Mouse (Mus musculus): Measurements from ENCODE around the gene Alkbh2. TPM values are rescaled to one million over a fixed set of nuclear protein-coding genes. Genes with fewer than 3 reads are reported as not detected.

Alkbh2 gene
- 8.2 TPM in 2 replicates for polyA plus RNA-seq (2014; fragmentation: Nextera tagmentation; extraction: Ambion mirVana)

DNA sequence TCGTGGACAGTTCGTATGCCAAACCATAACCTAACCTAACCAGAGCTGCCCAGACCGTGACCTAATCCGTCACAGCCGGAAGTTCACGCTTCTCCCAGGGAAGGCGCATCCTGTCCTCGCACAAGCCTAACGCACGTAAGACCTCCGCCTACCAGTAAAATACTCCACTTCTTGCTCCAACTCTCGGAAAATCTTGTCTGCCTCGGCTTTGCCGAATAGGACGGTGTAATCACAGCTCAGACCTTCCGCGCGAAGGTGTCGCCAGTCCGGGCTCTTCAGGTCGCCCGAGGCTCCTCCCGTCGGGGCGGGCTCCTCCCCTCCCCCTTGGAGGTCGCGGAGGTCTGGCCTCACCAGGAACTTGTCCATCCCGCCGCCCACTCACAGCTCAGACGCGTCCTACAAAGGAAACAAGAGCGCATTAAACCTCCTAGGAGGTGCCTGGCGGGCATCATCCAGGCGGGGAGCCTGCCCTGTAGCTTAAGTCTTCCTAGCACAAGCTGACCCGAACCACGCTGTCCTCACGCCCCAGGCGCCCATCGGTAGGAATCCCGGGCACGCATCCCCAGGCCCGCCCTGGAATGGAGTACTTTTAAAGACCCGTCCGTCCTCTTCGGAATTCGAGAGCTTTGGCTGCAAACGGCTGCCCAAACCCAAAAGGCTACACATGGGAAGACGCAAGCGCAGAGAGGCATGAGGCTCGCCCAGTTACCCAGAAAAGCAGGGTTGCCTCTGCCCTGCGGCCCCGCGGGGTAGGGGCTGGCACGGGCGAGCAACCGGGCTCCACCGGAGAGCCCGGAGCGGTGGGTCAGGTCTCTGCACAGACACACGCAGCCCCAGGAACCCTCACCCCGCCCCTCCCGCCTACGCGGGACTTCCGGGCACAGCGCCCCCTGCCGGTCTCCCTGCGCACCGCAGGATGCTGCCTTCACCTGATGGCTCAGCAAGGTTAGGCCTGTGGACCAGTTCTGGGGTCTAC, at the start of gene Alkbh2:
TSS of gene Alkbh2 (minus strand) at position 845 of the 976 bp plus-strand sequence.
- H3K4me1 ChIP-seq (ENCODE audit: control insufficient read depth, insufficient read depth, low read length): peaks cover 6% of the 10 kb centered on the region; the same call in 1 of the 2 replicates
- peak within 1 kb of the TSS; percentile 65 for H3K9ac ChIP-seq (replicated peaks; ENCODE audit: low read depth, low read length)
- peak within 1 kb of the TSS; percentile 74 for H3K27ac ChIP-seq (ENCODE audit: low read depth, low read length)
- H3K9me3 ChIP-seq (ENCODE audit: control insufficient read depth, low read length): no peaks in the 10 kb centered on the region
- H3K4me3 ChIP-seq (ENCODE audit: low read depth, low read length): peak within 1 kb of the TSS; percentile 63
- no peaks in the 10 kb centered on the region for H3K27me3 ChIP-seq (ENCODE audit: control insufficient read depth, insufficient read depth, low read length)
- peak within 1 kb of the TSS; percentile 95 for H3K4me2 ChIP-seq (ENCODE audit: low read depth, low read length)
- ATAC-seq (ENCODE audit: low read depth): peak; percentile 29; the same call in 1 of the 2 replicates
- under 1% methylated on average over 69 of the region's 69 CpGs for whole genome bisulfite sequencing
- peaks cover 12% of the 10 kb centered on the region for H3K36me3 ChIP-seq (ENCODE audit: control insufficient read depth, insufficient read depth, low read length)

- no peak overlapping the region for H3K9ac ChIP-seq (replicated peaks; ENCODE audit: low read depth, low read length)
- H3K9me3 ChIP-seq (ENCODE audit: control insufficient read depth, low read length): no peaks in the 10 kb centered on the region
- H3K36me3 ChIP-seq (ENCODE audit: control insufficient read depth, insufficient read depth, low read length): no peaks in the 10 kb centered on the region
- 39% methylated on average over 8 of the region's 8 CpGs for WGBS
- no peak for ATAC-seq (ENCODE audit: low read depth)
- H3K4me1 ChIP-seq (ENCODE audit: control insufficient read depth, insufficient read depth, low read length): peaks cover 6% of the 10 kb centered on the region; the same call in 1 of the 2 replicates
- H3K27me3 ChIP-seq (ENCODE audit: control insufficient read depth, insufficient read depth, low read length): no peaks in the 10 kb centered on the region; the same call in 1 of the 2 replicates
- no peak overlapping the region for H3K27ac ChIP-seq (ENCODE audit: low read depth, low read length)
- H3K4me3 ChIP-seq (ENCODE audit: low read depth, low read length): no peak overlapping the region
- H3K4me2 ChIP-seq (ENCODE audit: low read depth, low read length): no peak overlapping the region; the same call in 1 of the 2 replicates
Observed at GRCm38 (mm10) chr5:114176548-114177400, 48.8 kb upstream of the Alkbh2 start.

DNA sequence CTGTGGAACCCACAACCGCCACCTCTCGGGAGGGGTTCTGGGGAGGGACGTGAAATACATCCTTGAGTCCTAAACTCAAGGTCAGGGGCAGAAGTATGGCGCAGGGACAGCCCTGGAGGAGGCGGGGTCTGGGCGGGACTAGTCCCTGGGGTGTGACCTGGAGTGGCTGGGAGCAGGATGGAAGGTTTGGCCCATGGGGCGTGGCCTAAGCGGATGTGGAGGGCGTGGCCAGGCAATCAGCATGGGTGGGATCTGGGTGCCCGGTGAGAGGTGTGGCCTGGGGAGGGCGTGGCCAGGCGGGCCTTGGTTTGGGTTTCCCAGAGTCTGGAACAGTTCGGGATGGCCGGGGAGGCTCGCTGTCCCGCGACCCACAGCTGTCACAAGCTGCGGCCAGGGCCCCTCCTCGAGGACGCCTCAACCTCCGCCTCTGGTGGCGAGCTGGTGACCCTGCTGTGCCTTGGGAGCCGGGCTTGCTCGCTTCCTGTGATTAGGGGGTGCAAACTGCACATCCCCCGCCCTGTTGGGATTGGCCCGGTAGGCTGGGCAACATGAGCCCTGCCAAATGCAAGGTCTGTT, 47.7 kb upstream of the Alkbh2 start:
- under 1% methylated on average over 26 of the region's 26 CpGs for WGBS
- Histone ChIP-seq H3K27ac (ENCODE audit: low read depth, low read length) (no peak overlapping the region), H3K36me3 (ENCODE audit: control insufficient read depth, insufficient read depth, low read length) (no peaks in the 10 kb centered on the region), H3K4me3 (ENCODE audit: low read depth, low read length) (peak overlapping the region; percentile 28), H3K4me2 (ENCODE audit: low read depth, low read length) (peak overlapping the region; percentile 47), H3K9ac (replicated peaks; ENCODE audit: low read depth, low read length) (0 out of 2 replicates have a peak overlapping the region, but pooled peaks have one; percentile 1), H3K9me3 (ENCODE audit: control insufficient read depth, low read length) (no peaks in the 10 kb centered on the region), H3K27me3 (ENCODE audit: control insufficient read depth, insufficient read depth, low read length) (no peaks in the 10 kb centered on the region; the same call in 1 of the 2 replicates), H3K4me1 (ENCODE audit: control insufficient read depth, insufficient read depth, low read length) (peaks cover 6% of the 10 kb centered on the region; the same call in 1 of the 2 replicates)
- ATAC-seq (ENCODE audit: low read depth): peak; percentile 77

DNA sequence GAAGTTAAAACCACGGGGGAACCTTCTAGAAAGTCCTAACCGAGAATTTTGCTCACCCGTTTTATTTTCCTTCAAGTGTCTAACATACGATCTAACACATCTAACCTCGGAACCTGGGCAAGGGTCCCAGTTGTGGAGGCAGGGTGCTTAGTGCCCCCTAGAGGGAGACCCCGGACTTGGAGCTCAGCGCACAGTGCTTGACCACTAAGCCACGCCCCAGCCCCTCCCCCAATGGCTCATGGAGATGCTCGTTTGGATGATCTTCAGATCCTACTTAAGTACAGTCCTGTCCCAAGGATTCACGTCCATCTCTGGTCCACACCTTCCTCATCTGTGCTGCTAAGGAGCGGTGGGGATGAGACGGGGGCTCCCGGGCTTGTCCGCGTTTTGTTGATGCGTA, 46.6 kb upstream of the Alkbh2 start:
- no peak overlapping the region for H3K27ac ChIP-seq (ENCODE audit: low read depth, low read length)
- H3K9ac ChIP-seq (replicated peaks; ENCODE audit: low read depth, low read length): no peak overlapping the region
- no peaks in the 10 kb centered on the region for H3K9me3 ChIP-seq (ENCODE audit: control insufficient read depth, low read length)
- peaks cover 6% of the 10 kb centered on the region; the same call in 1 of the 2 replicates for H3K4me1 ChIP-seq (ENCODE audit: control insufficient read depth, insufficient read depth, low read length)
- no peak overlapping the region for H3K4me2 ChIP-seq (ENCODE audit: low read depth, low read length)
- no peak overlapping the region for H3K4me3 ChIP-seq (ENCODE audit: low read depth, low read length)
- 12% methylated on average over 16 of the region's 16 CpGs for WGBS
- H3K27me3 ChIP-seq (ENCODE audit: control insufficient read depth, insufficient read depth, low read length): no peaks in the 10 kb centered on the region; the same call in 1 of the 2 replicates
- no peaks in the 10 kb centered on the region for H3K36me3 ChIP-seq (ENCODE audit: control insufficient read depth, insufficient read depth, low read length)
- ATAC-seq (ENCODE audit: low read depth): no peak

- no peak for ATAC-seq (ENCODE audit: low read depth)
- WGBS: 32% methylated on average over 16 of the region's 16 CpGs
- H3K4me3 ChIP-seq (ENCODE audit: low read depth, low read length): no peak overlapping the region
- H3K27me3 ChIP-seq (ENCODE audit: control insufficient read depth, insufficient read depth, low read length): no peaks in the 10 kb centered on the region; the same call in 1 of the 2 replicates
- no peak overlapping the region for H3K9ac ChIP-seq (replicated peaks; ENCODE audit: low read depth, low read length)
- no peak overlapping the region for H3K27ac ChIP-seq (ENCODE audit: low read depth, low read length)
- no peaks in the 10 kb centered on the region for H3K9me3 ChIP-seq (ENCODE audit: control insufficient read depth, low read length)
- peaks cover 6% of the 10 kb centered on the region; the same call in 1 of the 2 replicates for H3K4me1 ChIP-seq (ENCODE audit: control insufficient read depth, insufficient read depth, low read length)
- no peaks in the 10 kb centered on the region for H3K36me3 ChIP-seq (ENCODE audit: control insufficient read depth, insufficient read depth, low read length)
- H3K4me2 ChIP-seq (ENCODE audit: low read depth, low read length): no peak overlapping the region
Observed at GRCm38 (mm10) chr5:114173877-114174581, 46.0 kb upstream of the Alkbh2 start.

DNA sequence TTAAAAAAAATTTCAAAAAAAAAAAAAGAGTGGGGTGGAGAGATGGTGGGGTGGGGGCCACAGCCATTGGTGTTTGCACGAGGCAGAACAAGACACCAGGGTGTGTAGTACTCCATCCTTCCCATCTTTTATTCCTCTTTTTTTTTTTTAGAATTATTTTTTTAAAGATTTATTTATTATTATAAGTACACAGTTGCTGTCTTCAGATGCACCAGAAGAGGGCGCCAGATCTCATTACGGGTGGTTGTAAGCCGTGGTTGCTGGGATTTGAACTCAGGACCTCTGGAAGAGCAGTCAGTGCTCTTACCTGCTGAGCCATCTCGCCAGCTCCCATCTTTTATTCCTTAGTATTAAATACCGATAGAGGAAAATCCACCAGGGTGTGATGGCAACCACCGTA, 45.4 kb upstream of the Alkbh2 start:
- H3K27me3 ChIP-seq (ENCODE audit: control insufficient read depth, insufficient read depth, low read length): no peaks in the 10 kb centered on the region; the same call in 1 of the 2 replicates
- H3K4me2 ChIP-seq (ENCODE audit: low read depth, low read length): no peak overlapping the region
- no peak overlapping the region for H3K9ac ChIP-seq (replicated peaks; ENCODE audit: low read depth, low read length)
- no peaks in the 10 kb centered on the region for H3K9me3 ChIP-seq (ENCODE audit: control insufficient read depth, low read length)
- peaks cover 6% of the 10 kb centered on the region; the same call in 1 of the 2 replicates for H3K4me1 ChIP-seq (ENCODE audit: control insufficient read depth, insufficient read depth, low read length)
- H3K27ac ChIP-seq (ENCODE audit: low read depth, low read length): no peak overlapping the region
- H3K36me3 ChIP-seq (ENCODE audit: control insufficient read depth, insufficient read depth, low read length): no peaks in the 10 kb centered on the region
- WGBS: 77% methylated on average over 7 of the region's 7 CpGs
- no peak for ATAC-seq (ENCODE audit: low read depth)
- H3K4me3 ChIP-seq (ENCODE audit: low read depth, low read length): no peak overlapping the region

DNA sequence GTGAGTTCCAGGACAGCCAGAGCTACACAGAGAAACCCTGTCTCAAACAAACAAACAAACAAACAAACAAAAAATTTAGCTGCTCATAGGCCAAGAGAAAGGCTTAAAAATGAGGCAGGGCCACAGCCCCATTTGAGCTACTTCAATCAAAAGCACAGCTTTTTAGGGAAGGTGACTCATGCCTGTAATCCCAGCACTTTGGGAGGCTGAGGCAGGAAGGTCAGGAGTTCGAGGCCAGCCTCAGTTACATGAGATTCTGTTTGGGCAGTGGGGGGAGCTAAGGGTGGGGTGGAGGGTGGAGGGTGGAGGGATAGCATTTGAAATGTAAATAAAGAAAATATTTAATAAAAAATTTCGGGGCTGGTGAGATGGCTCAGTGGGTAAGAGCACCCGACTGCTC, 44.9 kb upstream of the Alkbh2 start:
- no peaks in the 10 kb centered on the region for H3K9me3 ChIP-seq (ENCODE audit: control insufficient read depth, low read length)
- whole genome bisulfite sequencing: 94% methylated on average over 3 of the region's 3 CpGs
- no peak overlapping the region for H3K4me2 ChIP-seq (ENCODE audit: low read depth, low read length)
- no peak for ATAC-seq (ENCODE audit: low read depth)
- H3K27ac ChIP-seq (ENCODE audit: low read depth, low read length): no peak overlapping the region
- H3K36me3 ChIP-seq (ENCODE audit: control insufficient read depth, insufficient read depth, low read length): no peaks in the 10 kb centered on the region
- no peak overlapping the region for H3K9ac ChIP-seq (replicated peaks; ENCODE audit: low read depth, low read length)
- H3K4me1 ChIP-seq (ENCODE audit: control insufficient read depth, insufficient read depth, low read length): peaks cover 6% of the 10 kb centered on the region; the same call in 1 of the 2 replicates
- no peaks in the 10 kb centered on the region; the same call in 1 of the 2 replicates for H3K27me3 ChIP-seq (ENCODE audit: control insufficient read depth, insufficient read depth, low read length)
- no peak overlapping the region for H3K4me3 ChIP-seq (ENCODE audit: low read depth, low read length)

GRCm38 (mm10) chr5:114170345-114170744, 42.3 kb upstream of the Alkbh2 start:
- Histone ChIP-seq H3K27me3 (ENCODE audit: control insufficient read depth, insufficient read depth, low read length) (no peaks in the 10 kb centered on the region; the same call in 1 of the 2 replicates), H3K27ac (ENCODE audit: low read depth, low read length) (no peak overlapping the region), H3K4me3 (ENCODE audit: low read depth, low read length) (no peak overlapping the region), H3K4me2 (ENCODE audit: low read depth, low read length) (no peak overlapping the region), H3K36me3 (ENCODE audit: control insufficient read depth, insufficient read depth, low read length) (no peaks in the 10 kb centered on the region), H3K9me3 (ENCODE audit: control insufficient read depth, low read length) (no peaks in the 10 kb centered on the region), H3K4me1 (ENCODE audit: control insufficient read depth, insufficient read depth, low read length) (no peaks in the 10 kb centered on the region), H3K9ac (replicated peaks; ENCODE audit: low read depth, low read length) (no peak overlapping the region)
- no peak for ATAC-seq (ENCODE audit: low read depth)
- WGBS: 88% methylated on average over 7 of the region's 7 CpGs

Data from neural tube, embryonic 14.5 days (tissue).